Mouse (Mus musculus): ENCODE measurements around the gene Dhdds. TPM values are rescaled to one million over a fixed set of nuclear protein-coding genes. Genes with fewer than 3 reads are reported as not detected.
A peak's percentile ranks its signal among the peaks of the same experiment; 100 is the strongest.

Dhdds gene
- total RNA-seq (2014; rRNA removed) (43.1 and 49.5 TPM in 2 replicates), polyA plus RNA-seq (2015; fragmentation: Nextera tagmentation; extraction: Ambion mirVana) (41.5 and 41.8 TPM in 2 replicates)

DNA sequence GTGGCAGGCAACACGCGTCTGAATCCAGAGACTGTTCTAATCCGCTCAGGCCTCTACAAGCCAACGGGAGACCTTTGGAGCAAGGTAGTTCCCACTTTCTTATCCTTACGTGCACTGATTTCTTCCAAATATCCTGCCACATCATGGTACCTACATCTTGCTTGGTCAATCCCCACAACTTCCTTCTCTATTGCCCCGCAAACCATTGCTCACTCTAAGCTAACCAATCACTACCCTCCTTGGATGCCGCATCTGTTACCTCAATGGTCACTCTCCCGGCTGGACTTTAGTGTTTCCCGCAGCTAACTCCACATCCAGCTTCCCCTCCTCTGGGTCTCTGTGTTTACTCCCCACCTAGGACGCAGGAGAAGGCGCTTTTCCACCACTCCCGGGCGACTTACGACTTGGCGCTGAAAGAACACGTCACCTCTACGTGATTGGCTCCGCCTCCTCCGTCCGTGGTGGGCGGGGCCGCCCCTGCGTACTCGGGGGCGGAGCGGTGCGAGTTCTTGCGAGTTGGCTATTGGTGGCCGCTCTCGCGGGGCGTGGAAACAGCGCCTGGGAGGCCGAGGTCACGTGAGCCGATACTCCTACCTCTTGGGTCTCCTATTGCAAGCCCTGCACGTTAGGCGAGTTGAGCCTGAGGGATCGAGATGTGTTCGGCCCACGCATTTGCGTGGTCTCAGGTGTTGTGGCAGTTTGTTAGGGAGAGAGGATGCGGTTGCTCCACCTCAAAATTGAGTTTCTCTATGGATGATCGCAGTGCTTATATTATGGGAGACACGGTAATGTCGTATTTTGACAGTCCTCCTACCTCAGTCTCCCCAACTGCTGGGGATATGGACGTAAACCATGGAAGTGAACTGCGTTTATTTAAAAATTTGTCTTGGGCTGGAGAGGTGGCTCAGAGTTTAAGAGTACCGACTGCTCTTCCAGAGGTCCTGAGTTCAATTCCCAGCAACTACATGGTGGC, at the start of gene Dhdds:
TSS of gene Dhdds (minus strand) at position 453 of the 973 bp plus-strand sequence.
- ATAC-seq (peak; percentile 100), DNase-seq (ENCODE audit: low spot score) (peak; percentile 99)
- peak within 1 kb of the TSS; percentile 89 for H3K4me2 ChIP-seq (ENCODE audit: low read depth, low read length)
- no peaks in the 10 kb centered on the region for H3K9me3 ChIP-seq (ENCODE audit: low read length)
- 2% methylated on average over 49 of the region's 49 CpGs for WGBS
- H3K36me3 ChIP-seq (ENCODE audit: insufficient read depth, low read length), result peaks cover 5% of the 10 kb centered on the region; the same call in 1 of the 2 replicates
- peak within 1 kb of the TSS; percentile 79 for H3K4me3 ChIP-seq (ENCODE audit: low read length)
- peak within 1 kb of the TSS; percentile 60 for H3K9ac ChIP-seq (replicated peaks; ENCODE audit: low read length)
- no peaks in the 10 kb centered on the region for H3K27me3 ChIP-seq (ENCODE audit: insufficient read depth, low read length)
- H3K4me1 ChIP-seq (ENCODE audit: insufficient read depth, low read length), result peaks cover 3% of the 10 kb centered on the region; the same call in 1 of the 2 replicates
- no peak for TF ChIP-seq CTCF (IDR thresholded peaks at IDR 0.05; ENCODE audit: low read depth)
- H3K27ac ChIP-seq, result peak within 1 kb of the TSS; percentile 42; the same call in 1 of the 2 replicates

DNA sequence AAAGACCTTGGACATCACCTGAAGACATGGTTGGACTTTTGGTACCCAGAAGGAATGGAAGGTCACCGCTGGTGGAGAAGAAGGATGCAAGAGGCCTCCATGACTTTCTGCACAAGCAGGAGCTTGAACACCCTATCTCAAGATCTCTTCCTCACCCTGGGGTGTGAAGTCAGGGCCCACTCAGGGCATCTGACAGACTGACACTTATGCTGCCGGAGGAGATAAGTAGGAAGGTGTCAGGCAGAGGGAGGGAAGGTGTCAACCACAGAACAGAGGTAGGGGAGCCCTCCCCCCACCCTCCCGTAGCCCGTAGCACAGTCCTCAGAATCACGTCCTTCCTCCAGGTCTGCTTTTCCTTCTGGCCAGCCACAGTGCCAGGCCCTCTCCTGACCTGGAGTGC, 46.9 kb upstream of the Dhdds start:
- 85% methylated on average over 5 of the region's 5 CpGs for WGBS
- Histone ChIP-seq H3K36me3 (ENCODE audit: insufficient read depth, low read length) (no peaks in the 10 kb centered on the region), H3K4me2 (ENCODE audit: low read depth, low read length) (no peak overlapping the region), H3K27ac (no peak overlapping the region), H3K4me3 (ENCODE audit: low read length) (no peak overlapping the region), H3K9ac (replicated peaks; ENCODE audit: low read length) (no peak overlapping the region), H3K9me3 (ENCODE audit: low read length) (no peaks in the 10 kb centered on the region), H3K27me3 (ENCODE audit: insufficient read depth, low read length) (no peaks in the 10 kb centered on the region), H3K4me1 (ENCODE audit: insufficient read depth, low read length) (peaks cover 2% of the 10 kb centered on the region)
- no peak for DNase-seq (ENCODE audit: low spot score)
- no peak for TF ChIP-seq CTCF (IDR thresholded peaks at IDR 0.05; ENCODE audit: low read depth)
- ATAC-seq, result no peak

DNA sequence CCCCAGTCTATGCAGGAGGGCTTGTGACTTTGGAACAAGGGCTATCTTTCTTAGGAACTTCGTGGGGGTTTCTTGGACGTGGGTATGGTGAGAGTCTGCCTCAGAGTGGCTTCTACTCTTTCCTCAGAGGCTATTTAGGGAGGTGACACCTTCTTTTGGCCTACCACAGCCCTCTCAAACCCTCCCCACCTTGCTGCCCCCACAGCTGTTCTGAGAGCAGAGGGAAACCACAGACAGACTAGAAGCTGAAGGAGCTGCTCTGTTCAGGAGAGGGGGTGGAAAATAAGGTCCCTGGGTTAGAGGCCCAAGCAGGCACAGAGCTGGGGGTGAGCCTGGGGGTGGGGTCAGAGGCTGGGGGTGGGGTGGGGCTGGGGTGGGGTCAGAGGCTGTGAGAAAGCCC, 42.3 kb upstream of the Dhdds start:
- Histone ChIP-seq H3K4me3 (ENCODE audit: low read length) (no peak overlapping the region), H3K4me2 (ENCODE audit: low read depth, low read length) (no peak overlapping the region), H3K9ac (replicated peaks; ENCODE audit: low read length) (no peak overlapping the region), H3K27me3 (ENCODE audit: insufficient read depth, low read length) (no peaks in the 10 kb centered on the region), H3K9me3 (ENCODE audit: low read length) (no peaks in the 10 kb centered on the region), H3K4me1 (ENCODE audit: insufficient read depth, low read length) (no peaks in the 10 kb centered on the region), H3K27ac (no peak overlapping the region), H3K36me3 (ENCODE audit: insufficient read depth, low read length) (no peaks in the 10 kb centered on the region)
- TF ChIP-seq CTCF (IDR thresholded peaks at IDR 0.05; ENCODE audit: low read depth), result no peak
- 63% methylated on average over 2 of the region's 2 CpGs for WGBS
- DNase-seq (ENCODE audit: low spot score) (no peak), ATAC-seq (no peak)

DNA sequence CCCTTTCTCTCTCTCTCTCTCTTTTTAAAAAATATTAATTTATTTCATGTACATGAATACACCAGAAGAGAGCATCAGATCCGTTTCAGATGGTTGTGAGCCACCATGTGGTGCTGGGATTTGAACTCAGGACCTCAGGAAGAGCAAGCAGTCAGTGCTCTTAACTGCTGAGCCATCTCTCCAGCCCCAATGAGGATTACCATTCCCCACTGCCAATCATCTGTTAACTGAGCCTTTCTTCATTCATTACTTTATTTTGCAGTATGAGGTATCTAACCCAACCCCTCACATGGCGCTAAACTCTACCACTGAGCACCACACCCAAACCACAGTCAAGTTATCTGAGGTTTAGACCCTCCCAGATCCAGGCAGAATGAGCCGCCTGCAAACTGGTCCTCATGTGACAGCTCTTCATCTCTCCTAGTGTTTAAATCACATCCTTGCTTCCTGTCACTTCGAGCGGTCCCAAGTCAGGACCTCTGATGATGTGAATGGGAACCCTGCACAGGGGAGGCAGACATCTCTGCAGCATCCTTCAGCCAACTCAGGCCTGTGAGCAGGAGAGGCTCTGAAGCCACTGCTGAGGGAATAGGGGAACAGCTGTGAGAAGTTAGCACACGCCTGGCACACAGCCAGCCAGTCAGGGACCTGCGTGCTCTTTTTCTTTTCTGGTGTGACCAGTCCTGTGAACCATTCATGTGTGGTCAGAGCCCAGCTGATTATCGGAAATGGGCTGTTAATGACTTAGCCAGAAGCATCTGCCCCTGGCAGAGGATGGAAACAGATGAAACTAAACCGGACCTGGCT, 40.8 kb upstream of the Dhdds start:
- no peaks in the 10 kb centered on the region for H3K9me3 ChIP-seq (ENCODE audit: low read length)
- H3K36me3 ChIP-seq (ENCODE audit: insufficient read depth, low read length), result no peaks in the 10 kb centered on the region
- DNase-seq (ENCODE audit: low spot score), result peak; percentile 76
- no peak overlapping the region for H3K27ac ChIP-seq
- no peaks in the 10 kb centered on the region for H3K4me1 ChIP-seq (ENCODE audit: insufficient read depth, low read length)
- H3K4me2 ChIP-seq (ENCODE audit: low read depth, low read length), result no peak overlapping the region
- H3K4me3 ChIP-seq (ENCODE audit: low read length), result no peak overlapping the region
- H3K9ac ChIP-seq (replicated peaks; ENCODE audit: low read length), result no peak overlapping the region
- 38% methylated on average over 9 of the region's 9 CpGs for WGBS
- H3K27me3 ChIP-seq (ENCODE audit: insufficient read depth, low read length), result no peaks in the 10 kb centered on the region
- TF ChIP-seq CTCF (IDR thresholded peaks at IDR 0.05; ENCODE audit: low read depth), result no peak
- ATAC-seq, result no peak

DNA sequence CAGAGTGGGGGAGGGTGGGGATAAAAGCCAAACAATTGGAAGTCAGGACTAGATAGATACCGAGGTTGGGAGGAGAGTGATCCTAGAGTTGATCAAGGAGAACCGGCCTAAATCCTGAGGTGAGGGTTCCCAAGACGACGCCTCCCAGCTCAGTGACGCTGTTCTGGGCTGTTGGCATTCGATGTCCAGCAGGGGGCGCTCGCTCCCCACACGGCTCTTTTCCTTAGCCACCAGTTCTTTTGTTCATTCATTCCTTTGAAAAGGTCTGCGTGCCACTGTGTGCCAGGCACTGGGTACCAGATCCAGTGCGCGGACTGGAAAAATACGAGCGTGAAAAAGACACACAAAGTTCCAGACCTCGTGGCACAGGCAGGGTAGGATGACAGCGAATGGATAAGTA, 35.2 kb upstream of the Dhdds start:
- H3K4me2 ChIP-seq (ENCODE audit: low read depth, low read length), result no peak overlapping the region
- peak; percentile 95 for TF ChIP-seq CTCF (IDR thresholded peaks at IDR 0.05; ENCODE audit: low read depth)
- ATAC-seq (peak; percentile 71), DNase-seq (ENCODE audit: low spot score) (peak; percentile 85)
- H3K4me3 ChIP-seq (ENCODE audit: low read length), result no peak overlapping the region
- no peaks in the 10 kb centered on the region for H3K36me3 ChIP-seq (ENCODE audit: insufficient read depth, low read length)
- H3K9ac ChIP-seq (replicated peaks; ENCODE audit: low read length), result no peak overlapping the region
- no peak overlapping the region for H3K27ac ChIP-seq
- H3K27me3 ChIP-seq (ENCODE audit: insufficient read depth, low read length), result no peaks in the 10 kb centered on the region
- H3K9me3 ChIP-seq (ENCODE audit: low read length), result no peaks in the 10 kb centered on the region
- H3K4me1 ChIP-seq (ENCODE audit: insufficient read depth, low read length), result no peaks in the 10 kb centered on the region
- 3% methylated on average over 16 of the region's 16 CpGs for WGBS

DNA sequence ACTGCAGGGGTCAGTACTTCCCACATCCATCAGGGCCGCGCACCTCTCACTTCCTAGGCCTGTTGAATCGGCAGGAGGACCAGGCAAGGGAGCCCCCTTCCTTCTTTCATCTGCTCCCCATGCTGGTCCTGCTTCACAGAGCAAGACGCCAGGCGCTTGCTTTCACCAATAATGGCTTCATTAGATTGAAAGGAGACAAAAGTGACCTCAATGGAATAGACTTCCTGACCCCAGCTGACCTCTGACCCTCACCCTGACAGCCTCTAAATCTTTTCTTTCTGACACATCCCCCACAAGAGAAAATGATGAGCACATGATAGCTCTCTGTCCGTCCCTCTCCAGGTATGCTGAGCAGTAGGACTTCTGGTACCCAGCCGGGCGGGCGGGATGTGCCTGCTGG, 25.1 kb upstream of the Dhdds start:
- 18% methylated on average over 9 of the region's 9 CpGs for whole genome bisulfite sequencing
- Histone ChIP-seq H3K27ac (no peak overlapping the region), H3K4me1 (ENCODE audit: insufficient read depth, low read length) (no peaks in the 10 kb centered on the region), H3K27me3 (ENCODE audit: insufficient read depth, low read length) (no peaks in the 10 kb centered on the region), H3K4me2 (ENCODE audit: low read depth, low read length) (no peak overlapping the region), H3K36me3 (ENCODE audit: insufficient read depth, low read length) (no peaks in the 10 kb centered on the region), H3K4me3 (ENCODE audit: low read length) (no peak overlapping the region), H3K9ac (replicated peaks; ENCODE audit: low read length) (no peak overlapping the region), H3K9me3 (ENCODE audit: low read length) (no peaks in the 10 kb centered on the region)
- DNase-seq (ENCODE audit: low spot score), result no peak
- ATAC-seq, result no peak
- no peak for TF ChIP-seq CTCF (IDR thresholded peaks at IDR 0.05; ENCODE audit: low read depth)

All from hindbrain, postnatal 0 days (tissue).